Mouse (Mus musculus) limb, embryonic 11.5 days (tissue): Measurements from ENCODE around the gene Arl5a. TPM values are rescaled to one million over a fixed set of nuclear protein-coding genes. Genes with fewer than 3 reads are reported as not detected.

Experiments
- ATAC-seq: fragments of 200-750 bp; cut with Nextera tagmentation; 2 replicates; pipeline ENCODE4 v1.8.0; 2017; ENCODE audit warnings: low read depth; ENCODE audit not compliant: insufficient number of reproducible peaks, low FRiP score, low TSS enrichment
- DNase-seq: peaks from one replicate; pipeline ENCODE4 v3.0.0-alpha.2; 2015; ENCODE audit warnings: low spot score
- H3K27ac ChIP-seq: fragments of 300-500 bp; sonication (generic); replicated peaks from 2 replicates; pipeline ENCODE4 v1.5.1; 2014; ENCODE audit warnings: low read depth, mild to moderate bottlenecking, low read length
- H3K27me3 ChIP-seq: fragments of 300-500 bp; sonication (generic); 2 replicates; pipeline ENCODE4 v1.6.1; 2014; ENCODE audit warnings: mild to moderate bottlenecking, low read length, mixed read lengths; ENCODE audit not compliant: control insufficient read depth, insufficient read depth
- H3K36me3 ChIP-seq: fragments of 300-500 bp; sonication (generic); 2 replicates; pipeline ENCODE4 v1.6.1; 2014; ENCODE audit warnings: mild to moderate bottlenecking, low read length, moderate library complexity, mixed read lengths; ENCODE audit not compliant: control insufficient read depth, insufficient read depth
- H3K4me1 ChIP-seq: fragments of 300-500 bp; sonication (generic); 2 replicates; pipeline ENCODE4 v1.6.1; 2014; ENCODE audit warnings: low read length, mixed read lengths; ENCODE audit not compliant: control insufficient read depth, insufficient read depth
- H3K4me2 ChIP-seq: fragments of 300-500 bp; sonication (generic); 2 replicates; pipeline ENCODE4 v1.6.1; 2014; ENCODE audit warnings: low read depth, mild to moderate bottlenecking, moderate library complexity; ENCODE audit not compliant: severe bottlenecking
- H3K4me3 ChIP-seq: fragments of 300-500 bp; sonication (generic); 2 replicates; pipeline ENCODE4 v1.5.1; 2014; ENCODE audit warnings: low read depth, low read length
- H3K9ac ChIP-seq: fragments of 300-500 bp; sonication (generic); 2 replicates; pipeline ENCODE4 v1.6.1; 2014; ENCODE audit warnings: mild to moderate bottlenecking, low read length
- H3K9me3 ChIP-seq: fragments of 300-500 bp; sonication (generic); 2 replicates; pipeline ENCODE4 v1.6.1; 2016; ENCODE audit warnings: low read length; ENCODE audit not compliant: control insufficient read depth
- WGBS: fragments of 180-500 bp; shearing (Covaris S2); extraction: QIAGEN DNeasy Blood & Tissue Kit; methylation state at CpG from one replicate; pipeline ENCODE4 v1.1.7; 2014; 5-methylcytosine and 5-hydroxymethylcytosine counted together
- polyA plus RNA-seq: library from polyadenylated mRNA; unstranded; fragments of >200 nt; fragmentation: Nextera tagmentation; extraction: Ambion mirVana; gene quantifications from 2 replicates; pipeline ENCODE4 v1.2.1, GENCODE M21; 2014

The Arl5a gene
- polyA plus RNA-seq, 1 experiment from 2014 or later = 76.9 TPM

- DNase-seq (no peak), ATAC-seq (no peak)
- H3K9me3 ChIP-seq = no peaks in the 10 kb centered on the region
- 87% methylated on average over 1 of the region's 1 CpGs for WGBS
- no peak overlapping the region for H3K4me3 ChIP-seq
- no peaks in the 10 kb centered on the region for H3K36me3 ChIP-seq
- no peak overlapping the region for H3K27ac ChIP-seq
- no peak overlapping the region for H3K9ac ChIP-seq
- H3K4me1 ChIP-seq = no peaks in the 10 kb centered on the region
- H3K27me3 ChIP-seq = no peaks in the 10 kb centered on the region
- no peak overlapping the region for H3K4me2 ChIP-seq
Measured at GRCm38 (mm10) chr2:52448916-52449315, 24.2 kb upstream of the Arl5a start.

GRCm38 (mm10) chr2:52446648-52447047 is 21.9 kb upstream of the Arl5a start:
- H3K27me3 ChIP-seq = no peaks in the 10 kb centered on the region

GRCm38 (mm10) chr2:52442125-52442524 is 17.4 kb upstream of the Arl5a start:
- 45% methylated on average over 5 of the region's 5 CpGs for WGBS
- H3K9me3 ChIP-seq = no peaks in the 10 kb centered on the region

More at GRCm38 (mm10) chr2:52446648-52447047, 21.9 kb upstream of the Arl5a start:
- H3K4me3 ChIP-seq = no peak overlapping the region
- WGBS = 69% methylated on average over 5 of the region's 5 CpGs
- ATAC-seq (no peak), DNase-seq (no peak)
- no peaks in the 10 kb centered on the region for H3K9me3 ChIP-seq
- H3K36me3 ChIP-seq = no peaks in the 10 kb centered on the region
- H3K27ac ChIP-seq = no peak overlapping the region
- no peak overlapping the region for H3K4me2 ChIP-seq
- H3K4me1 ChIP-seq = no peaks in the 10 kb centered on the region
- H3K9ac ChIP-seq = no peak overlapping the region

GRCm38 (mm10) chr2:52440420-52441015 is 15.8 kb upstream of the Arl5a start:
- WGBS = 87% methylated on average over 4 of the region's 4 CpGs
- DNase-seq = no peak
- Histone ChIP-seq H3K4me1 (no peaks in the 10 kb centered on the region), H3K4me2 (no peak overlapping the region), H3K9ac (no peak overlapping the region), H3K27ac (no peak overlapping the region), H3K4me3 (no peak overlapping the region), H3K27me3 (no peaks in the 10 kb centered on the region), H3K9me3 (no peaks in the 10 kb centered on the region), H3K36me3 (no peaks in the 10 kb centered on the region)
- no peak for ATAC-seq

More at GRCm38 (mm10) chr2:52442125-52442524, 17.4 kb upstream of the Arl5a start:
- Histone ChIP-seq H3K27ac (no peak overlapping the region), H3K4me1 (no peaks in the 10 kb centered on the region), H3K4me2 (no peak overlapping the region), H3K36me3 (no peaks in the 10 kb centered on the region), H3K27me3 (no peaks in the 10 kb centered on the region), H3K4me3 (no peak overlapping the region), H3K9ac (no peak overlapping the region)
- DNase-seq (no peak), ATAC-seq (no peak)

GRCm38 (mm10) chr2:52438437-52438836 is 13.7 kb upstream of the Arl5a start:
- no peak for DNase-seq
- WGBS = 92% methylated on average over 4 of the region's 4 CpGs

GRCm38 (mm10) chr2:52438013-52438412 is 13.3 kb upstream of the Arl5a start:
- DNase-seq (no peak), ATAC-seq (no peak)
- no peaks in the 10 kb centered on the region for H3K4me1 ChIP-seq
- H3K9me3 ChIP-seq = no peaks in the 10 kb centered on the region
- H3K27ac ChIP-seq = no peak overlapping the region
- H3K4me3 ChIP-seq = no peak overlapping the region
- H3K4me2 ChIP-seq = no peak overlapping the region
- no peaks in the 10 kb centered on the region for H3K36me3 ChIP-seq
- 72% methylated on average over 6 of the region's 6 CpGs for WGBS
- H3K9ac ChIP-seq = no peak overlapping the region
- H3K27me3 ChIP-seq = no peaks in the 10 kb centered on the region

More at GRCm38 (mm10) chr2:52438437-52438836, 13.7 kb upstream of the Arl5a start:
- H3K27ac ChIP-seq = no peak overlapping the region
- ATAC-seq = no peak
- H3K4me3 ChIP-seq = no peak overlapping the region
- no peaks in the 10 kb centered on the region for H3K36me3 ChIP-seq
- no peaks in the 10 kb centered on the region for H3K27me3 ChIP-seq
- H3K4me2 ChIP-seq = no peak overlapping the region
- H3K9ac ChIP-seq = no peak overlapping the region
- no peaks in the 10 kb centered on the region for H3K9me3 ChIP-seq
- H3K4me1 ChIP-seq = no peaks in the 10 kb centered on the region

- H3K4me3 ChIP-seq = no peak overlapping the region
Measured at GRCm38 (mm10) chr2:52435919-52436632, 11.4 kb upstream of the Arl5a start.

GRCm38 (mm10) chr2:52433365-52433764 is 8.7 kb upstream of the Arl5a start:
- H3K4me2 ChIP-seq = no peak overlapping the region
- WGBS = 36% methylated on average over 7 of the region's 7 CpGs
- ATAC-seq = no peak
- H3K36me3 ChIP-seq = no peaks in the 10 kb centered on the region
- H3K9ac ChIP-seq = no peak overlapping the region
- no peak overlapping the region for H3K4me3 ChIP-seq
- H3K4me1 ChIP-seq = no peaks in the 10 kb centered on the region
- H3K27ac ChIP-seq = no peak overlapping the region
- no peaks in the 10 kb centered on the region for H3K27me3 ChIP-seq
- peak; percentile 34 for DNase-seq
- no peaks in the 10 kb centered on the region for H3K9me3 ChIP-seq

More at GRCm38 (mm10) chr2:52435919-52436632, 11.4 kb upstream of the Arl5a start:
- Histone ChIP-seq H3K9me3 (no peaks in the 10 kb centered on the region), H3K27me3 (no peaks in the 10 kb centered on the region), H3K4me2 (no peak overlapping the region), H3K9ac (no peak overlapping the region), H3K4me1 (no peaks in the 10 kb centered on the region), H3K36me3 (no peaks in the 10 kb centered on the region), H3K27ac (no peak overlapping the region)
- WGBS = 85% methylated on average over 14 of the region's 14 CpGs
- ATAC-seq = no peak
- DNase-seq = no peak
